Mouse (Mus musculus) liver, embryonic 14.5 days (tissue): ENCODE measurements around the gene Acer3.

Experiments used
- CTCF ChIP-seq: IDR thresholded peaks from 2 replicates; pipeline ENCODE4 v1.5.1; 2016; ENCODE audit warnings: antibody characterized with exemption, low read depth, control low read depth
- EP300 ChIP-seq: IDR thresholded peaks from 2 replicates; pipeline ENCODE4 v1.6.1; 2016; ENCODE audit warnings: antibody characterized with exemption, low read depth

DNA sequence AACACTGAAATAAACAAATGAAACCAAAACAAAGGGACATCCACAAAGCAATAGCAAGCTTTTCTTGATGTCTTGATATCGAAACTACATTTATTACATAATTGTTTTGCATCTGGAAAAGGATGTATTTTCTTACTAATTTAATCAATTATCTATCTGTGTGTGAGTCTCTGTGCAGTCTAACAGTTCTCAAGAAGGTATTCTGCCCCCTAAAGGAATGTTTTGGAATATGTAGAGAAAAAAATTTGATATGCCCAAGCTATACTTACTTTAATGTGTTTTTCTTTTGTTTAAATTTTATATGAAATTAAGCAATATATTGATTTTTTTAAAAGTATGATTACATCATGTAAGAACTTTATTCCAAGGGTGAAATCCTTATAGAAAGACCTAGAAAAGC is 130.4 kb downstream of the Acer3 start:
- TF ChIP-seq CTCF: peak; percentile 46; the same call in 1 of the 2 replicates
- no peak for TF ChIP-seq EP300
